Mouse (Mus musculus) liver, postnatal 0 days (tissue): ENCODE measurements around the gene Hexim1. TPM values are rescaled to one million over a fixed set of nuclear protein-coding genes. Genes with fewer than 3 reads are reported as not detected.

Experiments used
- ATAC-seq: fragments of 200-750 bp; cut with Nextera tagmentation; 2 replicates; pipeline ENCODE4 v1.8.0; 2017; ENCODE audit warnings: mild to moderate bottlenecking, moderate library complexity
- DNase-seq: peaks from one replicate; pipeline ENCODE4 v3.0.0-alpha.2; 2016
- H3K27ac ChIP-seq: fragments of 300-500 bp; sonication (generic); 2 replicates; pipeline ENCODE4 v1.5.1; 2014; ENCODE audit warnings: antibody characterized with exemption, moderate library complexity, mild to moderate bottlenecking, low read depth
- H3K27me3 ChIP-seq: fragments of 300-500 bp; sonication (generic); 2 replicates; pipeline ENCODE4 v1.6.1; 2014; ENCODE audit warnings: low read length, control low read depth, mixed read lengths; ENCODE audit not compliant: insufficient read depth
- H3K36me3 ChIP-seq: fragments of 300-500 bp; sonication (generic); replicated peaks from 2 replicates; pipeline ENCODE4 v1.6.1; 2014; ENCODE audit warnings: mild to moderate bottlenecking, control low read depth, low read length, moderate library complexity, mixed read lengths; ENCODE audit not compliant: insufficient read depth
- H3K4me1 ChIP-seq: fragments of 300-500 bp; sonication (generic); 2 replicates; pipeline ENCODE4 v1.6.1; 2014; ENCODE audit warnings: antibody characterized with exemption, mild to moderate bottlenecking, control low read depth; ENCODE audit not compliant: insufficient read depth
- H3K4me2 ChIP-seq: fragments of 300-500 bp; sonication (generic); 2 replicates; pipeline ENCODE4 v1.6.1; 2014; ENCODE audit warnings: low read depth, mild to moderate bottlenecking, low read length, moderate library complexity, mixed read lengths
- H3K4me3 ChIP-seq: fragments of 300-500 bp; sonication (generic); 2 replicates; pipeline ENCODE4 v1.5.1; 2014; ENCODE audit warnings: low read depth, low read length
- H3K9ac ChIP-seq: fragments of 300-500 bp; sonication (generic); replicated peaks from 2 replicates; pipeline ENCODE4 v1.6.1; 2014; ENCODE audit warnings: mild to moderate bottlenecking, moderate library complexity
- H3K9me3 ChIP-seq: fragments of 300-500 bp; sonication (generic); 2 replicates; pipeline ENCODE4 v1.6.1; 2016; ENCODE audit warnings: mild to moderate bottlenecking, control low read depth, low read length, mixed read lengths
- CTCF ChIP-seq: sonication (generic); IDR thresholded peaks from 2 replicates; pipeline ENCODE4 v1.5.1; 2016; ENCODE audit warnings: antibody characterized with exemption, low read depth
- EP300 ChIP-seq: IDR thresholded peaks from 2 replicates; pipeline ENCODE4 v1.6.1; 2016; ENCODE audit warnings: antibody characterized with exemption, low read depth, mild to moderate bottlenecking
- WGBS: fragments of 180-500 bp; shearing (Covaris S2); extraction: QIAGEN DNeasy Blood & Tissue Kit; methylation state at CpG from one replicate; pipeline ENCODE4 v1.1.7; 2014; ENCODE audit not compliant: insufficient replicate concordance; 5-methylcytosine and 5-hydroxymethylcytosine counted together
- polyA plus RNA-seq: library from polyadenylated mRNA; unstranded; fragments of >200 nt; fragmentation: Nextera tagmentation; extraction: Ambion mirVana; gene quantifications from 2 replicates; pipeline ENCODE4 v1.2.1, GENCODE M21; 2015

The Hexim1 gene
- polyA plus RNA-seq, 1 experiment from 2014 or later: 2.7 TPM

GRCm38 (mm10) chr11:103142441-103143182 is 26.6 kb downstream of the Hexim1 start:
- DNase-seq (no peak), ATAC-seq (peak; percentile 37)
- H3K27ac ChIP-seq: peak overlapping the region; percentile 64
- WGBS: 32% methylated on average over 8 of the region's 8 CpGs
- TF ChIP-seq CTCF (peak; percentile 21; the same call in 1 of the 2 replicates), EP300 (no peak)
- peaks cover 24% of the 10 kb centered on the region for H3K4me1 ChIP-seq
- H3K4me2 ChIP-seq: peak overlapping the region; percentile 6; the same call in 1 of the 2 replicates
- no peaks in the 10 kb centered on the region for H3K27me3 ChIP-seq
- H3K9me3 ChIP-seq: no peaks in the 10 kb centered on the region
- no peak overlapping the region for H3K9ac ChIP-seq
- H3K4me3 ChIP-seq: no peak overlapping the region
- no peaks in the 10 kb centered on the region for H3K36me3 ChIP-seq

GRCm38 (mm10) chr11:103144309-103145285 is 28.6 kb downstream of the Hexim1 start:
- no peak for TF ChIP-seq CTCF
- no peak for TF ChIP-seq EP300
- Histone ChIP-seq H3K4me2 (no peak overlapping the region), H3K4me1 (peaks cover 24% of the 10 kb centered on the region), H3K36me3 (no peaks in the 10 kb centered on the region), H3K9me3 (no peaks in the 10 kb centered on the region), H3K27ac (peak overlapping the region; percentile 39; the same call in 1 of the 2 replicates), H3K9ac (no peak overlapping the region), H3K27me3 (no peaks in the 10 kb centered on the region), H3K4me3 (no peak overlapping the region)
- DNase-seq (no peak), ATAC-seq (peak; percentile 20; the same call in 1 of the 2 replicates)
- 49% methylated on average over 12 of the region's 12 CpGs for WGBS

GRCm38 (mm10) chr11:103146386-103146785 is 30.4 kb downstream of the Hexim1 start:
- H3K36me3 ChIP-seq: no peaks in the 10 kb centered on the region
- H3K27ac ChIP-seq: no peak overlapping the region
- H3K4me1 ChIP-seq: peaks cover 23% of the 10 kb centered on the region
- H3K9me3 ChIP-seq: no peaks in the 10 kb centered on the region
- no peak for DNase-seq
- TF ChIP-seq CTCF (no peak), EP300 (no peak)
- H3K4me2 ChIP-seq: no peak overlapping the region
- H3K4me3 ChIP-seq: no peak overlapping the region
- no peaks in the 10 kb centered on the region for H3K27me3 ChIP-seq
- H3K9ac ChIP-seq: no peak overlapping the region
- 66% methylated on average over 4 of the region's 4 CpGs for WGBS
- ATAC-seq: no peak

GRCm38 (mm10) chr11:103147766-103148165 is 31.7 kb downstream of the Hexim1 start:
- Histone ChIP-seq H3K27me3 (no peaks in the 10 kb centered on the region), H3K9me3 (no peaks in the 10 kb centered on the region), H3K36me3 (no peaks in the 10 kb centered on the region), H3K27ac (peak overlapping the region; percentile 64), H3K4me2 (no peak overlapping the region), H3K4me3 (no peak overlapping the region), H3K4me1 (peaks cover 15% of the 10 kb centered on the region), H3K9ac (no peak overlapping the region)
- WGBS: 53% methylated on average over 4 of the region's 4 CpGs
- DNase-seq (no peak), ATAC-seq (no peak)
- TF ChIP-seq CTCF (no peak), EP300 (no peak)

GRCm38 (mm10) chr11:103149771-103150170 is 33.7 kb downstream of the Hexim1 start:
- Histone ChIP-seq H3K36me3 (no peaks in the 10 kb centered on the region), H3K4me1 (peaks cover 8% of the 10 kb centered on the region), H3K9ac (no peak overlapping the region), H3K27ac (no peak overlapping the region), H3K27me3 (no peaks in the 10 kb centered on the region), H3K9me3 (no peaks in the 10 kb centered on the region), H3K4me3 (no peak overlapping the region), H3K4me2 (no peak overlapping the region)
- 81% methylated on average over 4 of the region's 4 CpGs for WGBS
- ATAC-seq (no peak), DNase-seq (no peak)
- no peak for TF ChIP-seq CTCF
- TF ChIP-seq EP300: no peak
